Mouse (Mus musculus) brain, embryonic 14.5 days (tissue): Measurements from ENCODE around the gene Tenm4. TPM values are rescaled to one million over a fixed set of nuclear protein-coding genes. Genes with fewer than 3 reads are reported as not detected.

Experiments
- DNase-seq: peaks from one replicate; pipeline ENCODE4 v3.0.0-alpha.2; 2011; ENCODE audit warnings: low read depth
- CTCF ChIP-seq: fragments of 200-500 bp; IDR thresholded peaks from 2 replicates; pipeline ENCODE4 v1.5.1; 2012; ENCODE audit warnings: inconsistent platforms, mild to moderate bottlenecking, moderate library complexity, borderline replicate concordance; ENCODE audit not compliant: insufficient read depth, insufficient read length; ENCODE audit errors: extremely low read depth
- POLR2A ChIP-seq: fragments of 200-500 bp; IDR thresholded peaks from 2 replicates; pipeline ENCODE4 v1.6.1; 2012; ENCODE audit warnings: mild to moderate bottlenecking, inconsistent platforms, borderline replicate concordance; ENCODE audit not compliant: poor library complexity, insufficient read depth, insufficient read length, severe bottlenecking; ENCODE audit errors: extremely low read depth
- polyA plus RNA-seq: library from polyadenylated mRNA; depleted of rRNA; stranded (reverse); fragments of >200 nt; gene quantifications from 2 replicates; pipeline ENCODE4 v1.2.3, GENCODE M21; 2012

Gene Tenm4
- polyA plus RNA-seq, 1 experiment: 31.2 TPM

- DNase-seq: no peak
- TF ChIP-seq CTCF (no peak), POLR2A (no peak)
These were observed 192.3 kb downstream of the Tenm4 start for GRCm38 (mm10) chr7:96363311-96363710.

GRCm38 (mm10) chr7:96369947-96370346 is 198.9 kb downstream of the Tenm4 start:
- no peak for TF ChIP-seq POLR2A
- TF ChIP-seq CTCF: no peak
- DNase-seq: no peak

GRCm38 (mm10) chr7:96374004-96374663 is 203.1 kb downstream of the Tenm4 start:
- peak; percentile 34 for DNase-seq
- TF ChIP-seq CTCF: no peak
- no peak for TF ChIP-seq POLR2A

GRCm38 (mm10) chr7:96375507-96375906 is 204.5 kb downstream of the Tenm4 start:
- TF ChIP-seq CTCF (no peak), POLR2A (no peak)
- DNase-seq: peak; percentile 57

- TF ChIP-seq POLR2A: no peak
- TF ChIP-seq CTCF: no peak
- peak; percentile 91 for DNase-seq
These were observed 212.9 kb downstream of the Tenm4 start for GRCm38 (mm10) chr7:96383686-96384528.

- no peak for TF ChIP-seq CTCF
- DNase-seq: peak; percentile 25
These were observed 213.9 kb downstream of the Tenm4 start for GRCm38 (mm10) chr7:96384726-96385500.

- TF ChIP-seq CTCF (no peak), POLR2A (no peak)
- DNase-seq: no peak
These were observed 214.8 kb downstream of the Tenm4 start for GRCm38 (mm10) chr7:96385850-96386249.

- peak; percentile 81 for DNase-seq
- TF ChIP-seq POLR2A (no peak), CTCF (no peak)
These were observed 219.1 kb downstream of the Tenm4 start for GRCm38 (mm10) chr7:96390034-96390670.

GRCm38 (mm10) chr7:96390894-96391293 is 219.8 kb downstream of the Tenm4 start:
- DNase-seq: no peak
- TF ChIP-seq CTCF: no peak
- TF ChIP-seq POLR2A: no peak

GRCm38 (mm10) chr7:96391797-96392472 is 220.9 kb downstream of the Tenm4 start:
- peak; percentile 32 for DNase-seq
- TF ChIP-seq POLR2A (no peak), CTCF (no peak)

- no peak for DNase-seq
- TF ChIP-seq CTCF (no peak), POLR2A (no peak)
These were observed 221.6 kb downstream of the Tenm4 start for GRCm38 (mm10) chr7:96392600-96392999.

GRCm38 (mm10) chr7:96397940-96398339 is 226.9 kb downstream of the Tenm4 start:
- peak; percentile 91 for DNase-seq
- no peak for TF ChIP-seq POLR2A
- no peak for TF ChIP-seq CTCF
